Mouse (Mus musculus): ENCODE measurements at regions not wholly inside any gene's neighbourhood (a gene's known extent, or its start where the extent isn't known, plus 50 kb on each side); places are given as distances from the start of the nearest gene placed in this dataset.
"Not testable (repeated sequence)": the region's sequence is repeated elsewhere in the genome, so short reads cannot be mapped to it uniquely, and the experiment has no call there.

DNA sequence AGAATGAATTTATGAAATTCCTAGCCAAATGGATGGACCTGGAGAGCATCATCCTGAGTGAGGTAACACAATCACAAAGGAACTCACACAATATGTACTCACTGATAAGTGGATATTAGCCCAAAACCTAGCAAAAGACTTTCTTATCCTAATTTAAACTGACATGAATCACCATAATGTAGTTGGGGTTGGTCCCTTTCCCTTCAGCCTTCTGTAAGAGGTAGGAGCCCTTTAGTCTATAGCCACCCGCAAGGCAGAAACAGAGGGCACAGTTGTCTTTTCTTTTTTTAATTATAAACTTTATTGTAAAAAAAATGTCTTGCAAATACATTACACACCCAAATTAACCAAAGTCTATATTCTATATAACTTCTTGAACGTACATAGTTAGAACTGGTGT is 81.3 kb downstream of the Ogfrl1 start:
- 92% methylated on average over 2 of the region's 2 CpGs for WGBS
- H3K36me3 ChIP-seq; H3K27ac ChIP-seq (replicated peaks); H3K4me3 ChIP-seq; H3K9me3 ChIP-seq (replicated peaks); H3K4me1 ChIP-seq; H3K27me3 ChIP-seq (ENCODE audit: low read depth, poor library complexity, severe bottlenecking); DNase-seq (ENCODE audit: low spot score): not testable (repeated sequence)

DNA sequence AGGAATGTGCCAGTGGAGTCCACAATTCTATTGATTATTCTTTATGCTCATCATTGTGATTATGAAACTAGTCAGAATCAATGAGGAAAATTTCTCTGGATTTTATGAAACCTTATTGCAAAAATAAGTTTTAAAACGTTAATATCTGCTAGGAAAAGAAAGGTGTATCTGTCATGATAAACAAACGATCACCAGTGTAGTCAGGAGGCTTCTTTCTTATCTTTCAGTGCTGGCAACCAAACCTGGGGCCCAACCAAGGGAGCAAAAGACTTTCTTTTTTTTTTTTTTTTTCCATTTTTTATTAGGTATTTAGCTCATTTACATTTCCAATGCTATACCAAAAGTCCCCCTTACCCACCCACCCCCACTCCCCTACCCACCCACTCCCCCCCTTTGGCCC is 82.7 kb downstream of the Ogfrl1 start:
- 80% methylated on average over 2 of the region's 2 CpGs for WGBS
- H3K4me3 ChIP-seq; H3K9me3 ChIP-seq (replicated peaks); H3K27me3 ChIP-seq (ENCODE audit: low read depth, poor library complexity, severe bottlenecking); H3K4me1 ChIP-seq; H3K27ac ChIP-seq (replicated peaks); H3K36me3 ChIP-seq; DNase-seq (ENCODE audit: low spot score): not testable (repeated sequence)

DNA sequence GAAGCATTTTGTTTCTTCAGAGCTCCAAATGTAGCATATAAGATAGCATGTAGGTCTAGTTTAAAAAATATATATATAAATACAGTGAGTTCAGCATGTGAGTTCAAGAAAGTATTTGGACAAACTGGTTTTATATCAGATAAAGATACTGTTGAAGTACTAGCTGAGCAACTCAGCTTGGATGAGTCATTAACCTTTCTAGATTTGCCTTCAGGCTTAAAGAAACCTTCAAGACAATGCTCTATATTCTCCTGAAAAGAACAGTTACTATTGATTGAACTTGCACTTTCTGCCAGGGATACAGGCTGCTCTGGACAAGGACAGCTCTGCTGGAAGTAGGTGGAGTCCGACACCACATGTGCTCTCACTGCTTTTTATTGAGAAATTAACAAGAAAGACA is 104.9 kb downstream of the Ogfrl1 start:
- DNase-seq (ENCODE audit: low spot score) = no peak
- 98% methylated on average over 1 of the region's 1 CpGs for WGBS
- Histone ChIP-seq H3K36me3 (peaks cover 18% of the 10 kb centered on the region; the same call in 1 of the 2 replicates), H3K4me3 (no peak overlapping the region), H3K9me3 (replicated peaks) (no peaks in the 10 kb centered on the region), H3K27ac (replicated peaks) (no peak overlapping the region), H3K27me3 (ENCODE audit: low read depth, poor library complexity, severe bottlenecking) (no peaks in the 10 kb centered on the region), H3K4me1 (no peaks in the 10 kb centered on the region)

DNA sequence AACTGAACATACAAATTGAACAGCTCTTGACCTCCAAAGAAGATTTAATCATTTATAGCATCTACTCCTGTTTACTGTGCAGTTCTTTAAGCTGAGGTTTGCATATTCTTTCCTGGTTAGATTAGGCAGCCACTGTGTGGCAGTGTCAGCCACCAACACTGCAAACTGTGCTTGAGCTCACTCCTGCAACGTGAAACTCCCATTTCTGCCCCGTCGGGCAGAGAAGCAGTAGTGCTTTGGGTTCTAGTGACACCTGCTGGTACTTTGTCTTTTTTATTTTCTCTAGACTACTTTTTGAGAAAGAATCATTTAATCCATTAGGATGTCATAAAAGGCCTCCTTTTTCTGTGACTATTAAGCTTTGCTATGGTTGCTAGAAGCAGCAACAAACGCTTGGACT is 110.8 kb downstream of the Ogfrl1 start:
- H3K4me3 ChIP-seq = no peak overlapping the region
- H3K4me1 ChIP-seq = no peaks in the 10 kb centered on the region
- H3K9me3 ChIP-seq (replicated peaks) = no peaks in the 10 kb centered on the region
- H3K36me3 ChIP-seq = peaks cover 9% of the 10 kb centered on the region; the same call in 1 of the 2 replicates
- DNase-seq (ENCODE audit: low spot score) = no peak
- H3K27me3 ChIP-seq (ENCODE audit: low read depth, poor library complexity, severe bottlenecking) = no peaks in the 10 kb centered on the region
- 33% methylated on average over 4 of the region's 4 CpGs for WGBS
- no peak overlapping the region for H3K27ac ChIP-seq (replicated peaks)

DNA sequence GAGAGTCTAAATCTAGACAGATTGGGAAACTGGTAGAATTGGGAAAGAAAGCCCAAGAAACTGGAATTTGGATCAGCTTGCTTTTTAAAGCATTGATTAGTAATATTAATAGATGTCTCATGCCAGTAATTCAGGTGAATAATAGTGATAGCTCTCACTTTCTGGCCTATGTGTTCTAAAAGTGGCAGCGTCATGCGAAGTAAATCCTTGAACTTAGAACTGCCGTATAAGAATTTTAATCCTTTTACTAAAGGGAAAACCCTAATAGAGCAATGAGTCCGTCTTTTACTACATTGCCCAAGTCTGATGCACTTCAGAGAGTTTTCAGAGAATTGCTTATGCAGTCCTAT is 114.7 kb downstream of the Ogfrl1 start:
- Histone ChIP-seq H3K4me3 (no peak overlapping the region), H3K36me3 (peaks cover 35% of the 10 kb centered on the region), H3K27me3 (ENCODE audit: low read depth, poor library complexity, severe bottlenecking) (no peaks in the 10 kb centered on the region), H3K27ac (replicated peaks) (no peak overlapping the region), H3K9me3 (replicated peaks) (no peaks in the 10 kb centered on the region), H3K4me1 (no peaks in the 10 kb centered on the region)
- DNase-seq (ENCODE audit: low spot score) = no peak
- WGBS = 87% methylated on average over 4 of the region's 4 CpGs

DNA sequence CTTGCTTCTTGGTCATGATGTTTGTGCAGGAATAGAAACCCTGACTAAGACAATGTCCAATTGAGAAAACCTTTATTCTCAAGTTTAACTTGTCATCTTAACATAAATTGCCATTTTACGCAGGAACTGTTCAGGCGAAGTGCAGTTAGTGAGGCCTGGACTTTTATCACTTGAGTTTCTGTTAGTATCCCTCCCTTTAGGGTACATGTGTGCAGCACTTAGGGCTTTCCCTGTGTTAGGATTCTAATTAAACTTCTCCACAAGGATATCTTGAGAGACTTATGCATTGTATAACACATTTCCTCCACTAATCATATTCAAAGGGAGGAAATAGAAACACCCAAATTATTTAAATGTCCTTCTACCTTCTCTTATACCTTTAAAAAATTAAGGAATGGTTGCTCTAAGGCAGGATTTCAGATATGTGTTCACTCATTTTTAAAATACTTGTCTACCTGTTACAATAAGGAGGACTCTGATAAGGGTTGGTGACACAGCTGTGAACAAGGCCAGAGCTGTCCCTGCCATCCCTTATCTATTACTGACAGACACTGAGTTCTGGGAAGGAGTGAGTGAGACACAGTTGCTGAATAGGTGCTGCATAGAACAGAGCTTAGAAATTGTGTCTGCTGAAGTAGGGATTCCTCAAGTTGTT is 115.2 kb downstream of the Ogfrl1 start:
- no peak overlapping the region for H3K27ac ChIP-seq (replicated peaks)
- no peak overlapping the region for H3K4me3 ChIP-seq
- WGBS = 84% methylated on average over 2 of the region's 2 CpGs
- H3K4me1 ChIP-seq = no peaks in the 10 kb centered on the region
- H3K27me3 ChIP-seq (ENCODE audit: low read depth, poor library complexity, severe bottlenecking) = no peaks in the 10 kb centered on the region
- DNase-seq (ENCODE audit: low spot score) = no peak
- H3K9me3 ChIP-seq (replicated peaks) = no peaks in the 10 kb centered on the region
- peaks cover 37% of the 10 kb centered on the region for H3K36me3 ChIP-seq

DNA sequence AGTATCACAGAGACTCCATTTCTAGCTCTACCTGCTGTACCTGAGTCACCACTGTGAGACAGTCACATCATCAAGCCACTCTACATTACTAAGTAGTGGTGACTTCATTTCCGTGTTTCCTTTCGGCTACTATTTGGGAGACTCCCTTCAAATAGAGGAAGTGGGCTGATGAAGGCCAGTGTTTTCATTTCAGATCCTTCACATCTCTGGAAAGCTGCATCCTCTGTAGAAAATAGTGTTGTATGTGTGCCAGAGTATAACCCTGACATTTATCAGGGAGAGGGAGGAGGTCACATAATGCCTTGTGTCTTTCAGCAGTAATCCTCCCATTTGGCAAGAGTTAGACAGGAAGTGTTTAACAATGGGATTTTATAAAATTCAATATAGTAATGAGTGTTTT is 117.7 kb downstream of the Ogfrl1 start:
- H3K27me3 ChIP-seq (ENCODE audit: low read depth, poor library complexity, severe bottlenecking) = no peaks in the 10 kb centered on the region
- 96% methylated on average over 2 of the region's 2 CpGs for WGBS
- peaks cover 55% of the 10 kb centered on the region for H3K36me3 ChIP-seq
- no peaks in the 10 kb centered on the region for H3K4me1 ChIP-seq
- H3K4me3 ChIP-seq = no peak overlapping the region
- DNase-seq (ENCODE audit: low spot score) = no peak
- H3K9me3 ChIP-seq (replicated peaks) = no peaks in the 10 kb centered on the region
- no peak overlapping the region for H3K27ac ChIP-seq (replicated peaks)

DNA sequence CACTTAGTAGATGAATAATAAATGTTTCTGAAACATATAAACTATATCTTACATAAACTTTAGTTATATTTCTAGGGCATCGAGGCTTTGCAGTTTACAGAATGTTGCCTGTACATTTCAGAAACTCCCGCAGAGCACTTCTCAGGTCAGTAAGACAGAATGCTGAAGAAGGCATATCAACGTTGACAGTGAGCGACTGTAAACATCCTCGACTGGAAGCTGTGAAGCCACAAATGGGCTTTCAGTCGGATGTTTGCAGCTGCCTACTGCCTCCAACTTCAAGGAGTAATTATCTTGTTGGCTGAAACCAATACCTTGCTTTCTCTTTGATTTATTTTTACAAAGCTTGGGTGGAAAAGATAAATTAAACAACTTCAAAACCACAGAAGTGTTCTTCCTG is 125.5 kb downstream of the Ogfrl1 start:
- no peak for DNase-seq (ENCODE audit: low spot score)
- no peaks in the 10 kb centered on the region for H3K27me3 ChIP-seq (ENCODE audit: low read depth, poor library complexity, severe bottlenecking)
- WGBS = 79% methylated on average over 6 of the region's 6 CpGs
- no peak overlapping the region for H3K27ac ChIP-seq (replicated peaks)
- H3K4me3 ChIP-seq = no peak overlapping the region
- H3K36me3 ChIP-seq = peaks cover 38% of the 10 kb centered on the region
- no peaks in the 10 kb centered on the region for H3K9me3 ChIP-seq (replicated peaks)
- H3K4me1 ChIP-seq = peaks cover 10% of the 10 kb centered on the region; the same call in 1 of the 2 replicates

DNA sequence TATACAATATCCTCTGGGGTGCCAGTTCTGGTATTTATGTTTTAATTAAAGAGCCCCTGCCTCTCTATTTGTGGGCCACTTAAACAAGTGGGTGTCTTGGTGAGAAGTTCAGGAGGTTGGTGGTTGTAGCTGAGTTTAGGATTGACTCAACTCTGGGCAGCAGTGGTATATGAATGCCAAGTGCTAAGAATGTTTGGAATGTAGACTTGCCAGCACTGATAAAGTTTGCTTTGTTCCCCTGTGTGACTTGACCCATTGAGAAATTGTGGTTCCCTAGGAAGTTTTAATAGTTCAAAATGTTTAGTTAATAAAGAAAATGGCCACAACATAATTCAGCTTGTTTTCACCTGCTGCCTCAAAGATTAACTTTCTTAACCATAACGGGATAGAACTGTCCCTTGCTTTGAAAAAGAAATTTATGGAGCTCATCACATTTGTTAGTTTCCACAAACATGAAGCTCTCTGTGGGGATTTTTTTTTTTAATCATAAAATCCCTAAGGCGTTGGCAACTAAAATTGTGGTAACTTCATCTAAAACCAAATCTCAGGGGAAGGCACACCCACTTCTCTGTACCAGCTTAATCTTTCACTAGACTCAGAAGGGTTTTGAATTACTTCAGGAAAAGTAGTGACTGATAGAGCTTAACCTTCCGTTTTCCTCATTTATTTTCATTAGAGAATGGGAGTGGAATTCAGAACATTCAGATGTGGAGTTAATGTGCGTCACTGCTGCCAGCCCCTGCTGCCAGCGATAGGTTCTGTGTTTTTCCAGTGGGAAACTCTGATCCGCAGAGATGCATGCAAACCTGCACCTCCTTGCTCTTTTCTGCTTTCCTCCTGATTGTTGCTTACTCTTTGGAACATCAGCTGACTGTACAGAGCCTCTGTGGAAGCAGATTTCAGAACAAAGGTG is 126.4 kb downstream of the Ogfrl1 start:
- DNase-seq (ENCODE audit: low spot score) = no peak
- Histone ChIP-seq H3K4me1 (peaks cover 10% of the 10 kb centered on the region; the same call in 1 of the 2 replicates), H3K9me3 (replicated peaks) (no peaks in the 10 kb centered on the region), H3K36me3 (peaks cover 30% of the 10 kb centered on the region), H3K27ac (replicated peaks) (no peak overlapping the region), H3K27me3 (ENCODE audit: low read depth, poor library complexity, severe bottlenecking) (no peaks in the 10 kb centered on the region), H3K4me3 (no peak overlapping the region)
- 66% methylated on average over 6 of the region's 6 CpGs for WGBS

DNA sequence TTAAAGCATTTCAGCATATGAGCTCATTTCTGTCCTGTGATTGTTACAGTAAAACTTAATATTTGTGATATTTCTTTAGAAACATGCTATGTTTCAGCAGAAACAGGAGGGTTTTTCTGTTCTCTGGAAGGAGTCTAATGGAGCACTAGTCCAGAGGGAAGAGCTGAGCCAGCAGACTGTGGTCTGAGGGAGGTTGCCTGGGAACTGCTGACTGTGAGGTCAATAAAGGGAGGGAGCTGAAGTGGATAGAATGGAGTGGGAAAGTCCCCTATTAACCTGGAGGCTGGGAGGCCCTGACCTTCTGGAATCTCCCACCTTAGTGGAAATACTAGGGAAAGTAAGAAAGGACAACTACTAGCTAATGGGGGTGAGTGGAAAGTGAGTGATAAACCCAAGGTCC is 129.5 kb downstream of the Ogfrl1 start:
- no peak for DNase-seq (ENCODE audit: low spot score)
- peaks cover 22% of the 10 kb centered on the region for H3K4me1 ChIP-seq
- no peak overlapping the region for H3K27ac ChIP-seq (replicated peaks)
- H3K4me3 ChIP-seq = no peak overlapping the region
- H3K36me3 ChIP-seq = peaks cover 19% of the 10 kb centered on the region
- H3K9me3 ChIP-seq (replicated peaks) = no peaks in the 10 kb centered on the region
- no peaks in the 10 kb centered on the region for H3K27me3 ChIP-seq (ENCODE audit: low read depth, poor library complexity, severe bottlenecking)

DNA sequence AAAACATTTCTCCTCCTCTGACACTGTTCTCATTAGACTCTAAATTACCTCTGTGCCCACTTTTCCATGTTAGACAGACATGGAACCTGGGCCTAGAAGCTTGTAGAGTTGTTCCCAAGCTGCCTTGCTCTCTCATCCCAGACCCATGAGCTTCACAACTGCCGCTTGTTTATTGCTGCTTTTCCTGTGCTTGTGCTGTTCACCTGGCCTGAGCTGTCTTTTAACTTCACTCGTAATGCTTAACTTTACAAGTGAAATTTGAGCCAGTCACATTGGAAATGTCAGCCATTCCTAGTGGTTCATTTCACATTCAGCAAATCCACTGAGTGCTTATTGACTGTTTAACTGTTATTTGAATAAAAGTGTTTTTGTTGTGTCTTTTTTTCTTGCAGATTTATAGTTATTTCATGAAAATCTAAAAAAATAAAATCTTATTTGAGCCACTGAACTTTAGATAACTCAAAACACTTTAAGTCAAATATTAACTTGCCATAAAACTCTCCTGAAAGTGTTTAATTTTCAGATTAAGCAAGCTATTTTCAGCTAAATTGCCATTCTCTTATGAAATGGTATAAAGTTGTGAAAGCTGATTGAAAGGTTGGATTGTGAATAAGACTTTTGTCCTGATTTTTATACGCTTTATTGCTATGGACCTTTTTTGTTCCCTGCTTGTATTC is 131.9 kb downstream of the Ogfrl1 start:
- Histone ChIP-seq H3K9me3 (replicated peaks) (no peaks in the 10 kb centered on the region), H3K4me1 (peaks cover 14% of the 10 kb centered on the region), H3K36me3 (peaks cover 11% of the 10 kb centered on the region), H3K27ac (replicated peaks) (no peak overlapping the region), H3K4me3 (no peak overlapping the region), H3K27me3 (ENCODE audit: low read depth, poor library complexity, severe bottlenecking) (no peaks in the 10 kb centered on the region)
- DNase-seq (ENCODE audit: low spot score) = no peak
- WGBS = 80% methylated on average over 3 of the region's 3 CpGs

DNA sequence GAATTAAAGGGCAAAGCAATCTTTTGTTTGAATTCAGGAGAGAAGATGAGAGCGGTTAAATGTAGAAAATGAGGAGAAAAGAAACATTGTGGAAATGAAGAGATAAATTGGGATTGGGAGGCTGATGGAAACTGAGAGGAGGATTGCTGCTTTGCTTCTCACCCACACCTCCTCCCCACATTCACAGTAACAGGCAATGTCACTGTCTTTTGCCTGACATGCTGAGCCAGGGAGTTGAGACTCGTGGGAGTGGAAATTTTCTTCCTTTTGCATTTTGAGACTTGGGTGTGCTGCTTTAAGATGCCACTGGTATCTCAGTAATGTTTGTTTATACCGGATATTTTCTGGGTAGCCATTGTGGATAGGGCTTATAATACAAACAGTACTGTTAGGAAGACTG is 133.3 kb downstream of the Ogfrl1 start:
- no peaks in the 10 kb centered on the region for H3K9me3 ChIP-seq (replicated peaks)
- DNase-seq (ENCODE audit: low spot score) = no peak
- H3K4me3 ChIP-seq = no peak overlapping the region
- peaks cover 1% of the 10 kb centered on the region; the same call in 1 of the 2 replicates for H3K36me3 ChIP-seq
- 73% methylated on average over 3 of the region's 3 CpGs for WGBS
- peaks cover 21% of the 10 kb centered on the region for H3K4me1 ChIP-seq
- H3K27me3 ChIP-seq (ENCODE audit: low read depth, poor library complexity, severe bottlenecking) = no peaks in the 10 kb centered on the region
- no peak overlapping the region for H3K27ac ChIP-seq (replicated peaks)

DNA sequence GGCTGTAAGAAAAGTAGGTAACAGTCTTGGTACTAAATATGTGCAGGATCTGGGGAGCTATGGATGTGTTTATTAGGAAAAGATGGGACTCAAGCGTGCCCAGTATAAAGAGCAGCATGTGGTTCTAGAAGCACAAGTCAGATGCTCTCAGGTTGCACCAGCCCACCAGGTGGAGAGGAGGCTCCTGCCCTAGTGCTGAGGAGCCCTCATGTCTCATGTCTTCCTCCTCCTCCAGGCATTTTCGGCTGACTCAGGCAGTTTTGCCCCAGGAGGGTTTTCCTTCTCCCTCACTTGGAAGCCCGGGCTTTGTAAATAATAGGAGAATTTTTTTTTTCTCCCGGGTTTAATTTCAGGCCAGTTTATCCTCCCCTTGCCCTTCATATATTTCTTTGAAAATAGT is 133.8 kb downstream of the Ogfrl1 start:
- H3K4me3 ChIP-seq = no peak overlapping the region
- 65% methylated on average over 4 of the region's 4 CpGs for WGBS
- no peaks in the 10 kb centered on the region for H3K36me3 ChIP-seq

More for the DNA sequence above, 133.8 kb downstream of the Ogfrl1 start:
- Histone ChIP-seq H3K27me3 (ENCODE audit: low read depth, poor library complexity, severe bottlenecking) (no peaks in the 10 kb centered on the region), H3K27ac (replicated peaks) (no peak overlapping the region), H3K9me3 (replicated peaks) (no peaks in the 10 kb centered on the region), H3K4me1 (peaks cover 25% of the 10 kb centered on the region)
- DNase-seq (ENCODE audit: low spot score) = no peak
